Mouse (Mus musculus) adrenal gland, postnatal 4 days (tissue): ENCODE data around the gene Slc46a2. TPM values are rescaled to one million over a fixed set of nuclear protein-coding genes. Genes with fewer than 3 reads are reported as not detected.

Source experiments
- DNase-seq, 2 experiments: peaks; one replicate each; pipeline ENCODE4 v3.0.0; 2021 to 2022; ENCODE audit warnings: low spot score in 2 of 2, mixed read lengths in 2 of 2
- total RNA-seq, 2 experiments: library from RNA; stranded (reverse); gene quantifications; 2 replicates each; pipeline ENCODE4 v1.2.3; 2021

Gene Slc46a2
- total RNA-seq, 2 experiments from 2014 or later: not detected

DNA sequence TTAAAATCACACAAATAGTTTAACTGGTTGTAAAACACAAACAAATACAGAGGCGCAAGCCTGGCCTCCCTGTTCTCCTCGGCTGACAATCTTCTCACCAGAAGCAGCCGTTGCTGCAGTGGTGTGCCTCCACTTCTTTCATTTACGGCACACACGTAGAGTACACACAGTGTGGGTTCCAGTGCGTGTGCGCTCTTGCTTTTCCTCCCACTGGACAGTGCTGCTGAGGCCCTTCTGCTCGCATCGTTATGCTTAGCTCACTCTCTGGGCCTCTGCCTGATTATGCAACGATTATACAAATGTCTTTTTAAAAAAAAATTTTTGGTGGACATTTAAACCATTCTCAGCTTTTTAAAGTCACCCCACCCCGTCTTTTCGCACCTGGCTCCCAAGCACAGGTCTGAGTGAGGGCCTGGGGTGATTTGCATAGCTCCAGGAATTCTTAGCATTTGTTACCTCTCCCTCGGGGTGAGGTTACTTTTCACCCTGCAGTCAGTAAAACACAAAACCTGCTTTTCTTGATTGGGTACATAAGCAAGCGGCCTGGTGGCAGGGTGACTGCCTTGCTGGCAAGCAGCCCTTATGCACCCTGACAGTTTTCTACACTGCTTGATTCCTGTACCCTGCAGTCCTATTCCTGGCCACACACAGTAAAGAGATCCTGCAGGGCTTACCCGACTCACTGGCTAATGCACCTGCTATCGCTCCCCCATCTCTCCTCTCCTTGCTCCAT lies 55.0 kb downstream of the Slc46a2 start:
- no peak for DNase-seq

Other genes starting within 250 kb of the Slc46a2 start
- gene Inip, start 113.5 kb downstream of the Slc46a2 start, total RNA-seq: 10 to 100 TPM; 21.8 to 24.1 TPM
- gene Snx30, start 109.2 kb downstream of the Slc46a2 start, total RNA-seq: 10 to 100 TPM; 13.2 to 14.0 TPM
- gene Mup4, start 45.7 kb upstream of the Slc46a2 start, total RNA-seq: not detected
- not detected for gene Mup6, start 49.2 kb upstream of the Slc46a2 start, total RNA-seq
- not detected for gene Mup7, start 155.4 kb upstream of the Slc46a2 start, total RNA-seq
- not detected for gene Mup2, start 239.2 kb upstream of the Slc46a2 start, total RNA-seq